Mouse (Mus musculus) C2C12 (cell line): Measurements from ENCODE around the gene Atn1.

Source experiments
- CTCF ChIP-seq: IDR thresholded peaks from one replicate; pipeline ENCODE4 v1.5.1; 2011; ENCODE audit not compliant: control insufficient read depth, insufficient read depth, insufficient read length
- MAX ChIP-seq: IDR thresholded peaks from one replicate; pipeline ENCODE4 v1.6.1; 2011; ENCODE audit warnings: mild to moderate bottlenecking, control low read depth
- MYOD1 ChIP-seq: IDR thresholded peaks from one replicate; pipeline ENCODE4 v1.6.1; 2011; ENCODE audit warnings: low read depth; ENCODE audit not compliant: control insufficient read depth, insufficient read length
- MYOG ChIP-seq: IDR thresholded peaks from one replicate; pipeline ENCODE4 v1.6.1; 2011; ENCODE audit not compliant: control insufficient read depth, insufficient read length; ENCODE audit errors: extremely low read depth
- USF1 ChIP-seq: IDR thresholded peaks from one replicate; pipeline ENCODE4 v1.6.1; 2011; ENCODE audit warnings: low read depth, mild to moderate bottlenecking, control low read depth, moderate library complexity

- peak; percentile 87 for TF ChIP-seq CTCF
- no peak for TF ChIP-seq MAX
- TF ChIP-seq USF1, result no peak
- TF ChIP-seq MYOD1, result no peak
- no peak for TF ChIP-seq MYOG
Observed at GRCm38 (mm10) chr6:124759259-124759658, 2.9 kb upstream of the Atn1 start.
